Mouse (Mus musculus) ES-Bruce4 (cell line): ENCODE data around the gene Rem1.

Experiments used
- CTCF ChIP-seq: IDR thresholded peaks from one replicate; pipeline ENCODE4 v1.8.1; 2011; ENCODE audit warnings: low read depth, low read length
- EP300 ChIP-seq: IDR thresholded peaks from 2 replicates; pipeline ENCODE4 v1.6.1; 2011; ENCODE audit warnings: low read depth, low read length; ENCODE audit not compliant: insufficient read depth

GRCm38 (mm10) chr2:152634311-152634710 is 7.6 kb downstream of the Rem1 start:
- TF ChIP-seq CTCF (no peak), EP300 (no peak)
